Mouse (Mus musculus) thymus, adult 18-20 months (tissue): ENCODE measurements around the gene Art5.
A peak's percentile ranks its signal among the peaks of the same experiment; 100 is the strongest.

Source experiments
- DNase-seq, 2 experiments: peaks; one replicate each; pipeline ENCODE4 v3.0.0; 2022; ENCODE audit warnings: mixed read lengths in 2 of 2

The Art5 gene

DNA sequence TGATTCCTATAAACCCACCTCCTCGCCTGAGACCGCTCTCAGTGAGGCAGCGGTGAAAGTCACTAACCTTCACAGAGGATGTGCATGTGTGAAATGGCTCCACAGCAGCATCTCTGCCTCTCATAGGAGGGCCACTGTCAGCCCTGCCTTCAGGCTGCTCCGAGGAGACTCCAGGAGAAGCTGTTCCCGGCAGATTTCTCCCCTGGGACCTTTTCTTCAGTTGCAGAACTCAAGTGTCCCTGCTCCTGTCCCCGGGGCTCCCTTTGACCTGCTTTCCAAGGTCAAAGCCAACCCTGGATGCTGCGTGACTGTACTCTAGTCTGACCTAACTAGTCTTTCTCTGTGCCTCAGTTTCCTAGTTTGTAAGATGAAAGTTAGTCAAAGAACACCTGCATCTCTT, at the start of gene Art5:
Art5 (minus strand) TSS at position 319 of the 400 bp plus-strand sequence.
- DNase-seq, result no peak

DNA sequence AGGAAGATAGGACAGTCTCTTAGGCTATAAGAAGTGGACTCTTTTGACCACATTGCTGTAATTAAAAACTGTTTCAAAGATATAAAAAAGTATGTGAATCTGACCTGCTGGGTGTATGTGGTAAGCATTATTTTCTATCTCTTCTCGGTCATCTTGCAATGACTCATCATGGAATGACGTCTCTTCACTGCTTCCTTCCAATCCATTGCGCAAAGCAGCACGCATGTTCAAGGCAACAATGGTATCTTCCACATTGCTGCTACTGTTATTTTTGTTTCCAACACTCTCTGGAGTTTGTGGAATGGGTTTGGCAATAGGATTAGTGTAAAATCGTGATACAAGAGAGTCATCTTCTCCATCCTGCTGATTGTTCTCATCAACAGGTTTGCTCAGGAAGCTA, 44.4 kb upstream of the Art5 start:
- no peak for DNase-seq

DNA sequence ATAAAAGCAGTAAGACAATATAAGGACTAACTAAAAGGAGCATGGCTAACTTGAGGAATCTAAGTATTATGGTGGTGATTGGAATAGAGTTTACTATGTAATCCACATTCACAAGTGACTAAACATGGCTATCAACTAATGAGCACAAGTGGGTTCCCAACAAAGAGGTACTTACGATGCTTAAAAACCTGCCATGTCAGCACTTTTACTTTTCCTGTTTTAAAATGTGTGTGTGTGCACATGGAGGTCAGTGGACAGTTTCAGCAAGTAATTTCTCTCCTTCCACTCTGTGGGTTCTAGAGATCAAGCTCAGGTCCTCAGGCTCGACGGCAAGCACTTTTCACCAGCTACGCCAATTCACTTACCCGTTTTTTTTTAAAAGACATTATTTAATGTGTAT, 28.6 kb upstream of the Art5 start:
- DNase-seq, result no peak

DNA sequence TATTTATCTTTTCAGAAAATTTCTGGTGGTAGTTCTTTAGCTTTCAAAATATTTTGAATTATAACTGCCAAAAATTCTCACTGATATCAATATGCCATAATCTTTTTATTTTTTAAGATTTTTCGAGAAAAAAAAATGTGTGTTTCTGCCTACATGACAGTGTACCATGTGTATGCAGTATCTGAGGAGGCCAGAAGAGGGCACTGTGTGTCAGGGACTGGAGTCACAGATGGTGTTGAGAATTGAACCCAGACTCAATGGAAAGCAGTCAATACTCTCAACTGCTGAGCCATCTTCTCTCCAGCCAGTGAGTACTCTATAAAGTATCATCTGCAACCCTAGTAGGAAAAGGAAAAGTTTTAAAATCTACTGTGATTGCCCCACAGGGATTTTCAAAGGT, 28.2 kb upstream of the Art5 start:
- DNase-seq, result no peak

DNA sequence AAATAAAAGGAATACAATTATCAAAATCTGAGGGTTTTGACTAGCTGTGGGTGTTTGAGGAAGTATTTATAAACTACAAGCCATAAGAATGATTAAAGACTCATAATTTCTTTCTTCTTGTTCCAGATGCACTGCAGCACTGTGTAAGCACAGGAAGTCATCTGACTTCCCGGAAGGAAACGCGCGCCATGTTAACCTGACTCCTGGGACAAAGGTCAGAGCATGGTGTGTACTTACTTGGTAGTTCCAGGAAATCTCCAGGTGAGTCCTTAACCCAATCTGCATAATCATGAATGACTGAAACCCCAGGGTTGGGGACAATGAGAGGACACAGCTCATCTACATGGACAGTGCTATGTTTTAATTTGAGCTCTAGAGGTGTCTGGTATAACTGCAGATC, 23.1 kb upstream of the Art5 start:
- no peak for DNase-seq

DNA sequence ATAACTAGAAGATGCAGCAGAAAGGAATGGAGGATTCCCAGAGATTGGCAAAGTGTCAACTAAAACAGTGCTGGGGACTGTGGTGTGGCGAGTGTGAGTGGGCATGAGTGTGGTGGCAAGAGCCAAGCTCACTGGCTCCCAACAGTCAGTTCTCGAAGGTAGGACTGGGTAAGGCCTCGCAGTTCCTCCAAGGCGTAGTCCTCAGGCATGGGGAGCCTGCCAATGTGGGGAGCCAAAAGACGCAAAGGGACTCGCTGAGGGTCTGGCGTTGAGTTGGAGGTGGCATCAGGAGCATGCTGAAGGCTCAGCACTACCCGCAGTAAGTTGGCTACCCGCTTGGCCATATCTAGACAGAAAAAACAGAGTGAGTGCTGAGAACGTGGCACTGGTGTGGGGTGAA, 11.0 kb upstream of the Art5 start:
- DNase-seq, result no peak

DNA sequence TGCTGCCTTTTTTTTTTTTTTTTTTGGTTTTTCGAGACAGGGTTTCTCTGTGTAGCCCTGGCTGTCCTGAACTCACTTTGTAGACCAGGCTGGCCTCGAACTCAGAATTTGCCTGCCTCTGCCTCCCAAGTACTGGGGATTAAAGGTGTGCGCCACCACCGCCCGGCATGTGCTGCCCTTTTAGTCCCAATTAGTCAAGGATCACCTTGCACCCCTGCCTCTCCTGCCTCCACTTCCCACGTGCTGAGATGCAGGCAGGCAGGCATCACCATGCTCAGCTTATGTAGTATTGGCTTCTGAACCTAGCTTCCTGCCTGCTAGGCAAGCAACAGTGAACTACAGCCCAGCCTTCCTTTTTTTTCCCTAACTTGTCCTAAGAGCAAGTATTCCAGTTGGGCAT, 8.1 kb upstream of the Art5 start:
- no peak for DNase-seq

DNA sequence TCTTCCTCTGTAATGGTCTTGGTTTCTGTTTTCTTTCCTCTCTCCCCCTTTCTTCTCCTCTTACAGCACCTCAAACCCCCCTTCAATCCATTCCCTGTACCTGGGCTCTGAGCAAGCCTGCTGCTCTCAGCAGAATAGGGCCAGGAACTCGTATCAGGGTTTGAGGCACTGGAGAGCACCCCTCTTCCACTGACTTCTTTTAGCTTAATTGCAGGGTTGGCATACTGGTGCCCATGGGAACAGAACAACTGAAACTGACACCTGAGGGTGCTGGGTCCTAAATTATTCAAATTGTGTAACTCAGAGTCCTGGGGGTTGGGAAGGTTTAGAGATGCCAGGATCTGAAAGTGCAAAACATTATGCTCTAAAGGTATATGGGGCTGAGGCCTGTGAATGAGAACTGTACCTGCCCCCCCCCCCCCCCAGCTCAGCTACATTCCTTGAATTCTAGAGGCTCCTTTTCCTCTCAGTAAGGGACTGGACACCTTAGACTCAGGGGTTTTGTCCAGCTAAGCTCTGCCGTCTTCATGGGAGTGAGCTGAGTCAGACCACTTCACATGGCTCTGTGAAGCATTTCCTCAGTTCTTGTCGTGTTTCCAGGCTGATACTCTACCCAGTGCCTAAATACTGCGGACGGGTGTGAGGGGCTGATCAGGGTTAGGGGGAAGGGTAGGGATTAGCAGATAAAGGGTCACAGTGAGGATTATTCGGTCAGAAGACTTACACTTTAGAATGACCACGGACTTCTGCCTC, 7.5 kb upstream of the Art5 start, which contains the start of gene Chrna10:
Chrna10 (minus strand) TSS at position 250 of the 753 bp plus-strand sequence.
- DNase-seq, result no peak

DNA sequence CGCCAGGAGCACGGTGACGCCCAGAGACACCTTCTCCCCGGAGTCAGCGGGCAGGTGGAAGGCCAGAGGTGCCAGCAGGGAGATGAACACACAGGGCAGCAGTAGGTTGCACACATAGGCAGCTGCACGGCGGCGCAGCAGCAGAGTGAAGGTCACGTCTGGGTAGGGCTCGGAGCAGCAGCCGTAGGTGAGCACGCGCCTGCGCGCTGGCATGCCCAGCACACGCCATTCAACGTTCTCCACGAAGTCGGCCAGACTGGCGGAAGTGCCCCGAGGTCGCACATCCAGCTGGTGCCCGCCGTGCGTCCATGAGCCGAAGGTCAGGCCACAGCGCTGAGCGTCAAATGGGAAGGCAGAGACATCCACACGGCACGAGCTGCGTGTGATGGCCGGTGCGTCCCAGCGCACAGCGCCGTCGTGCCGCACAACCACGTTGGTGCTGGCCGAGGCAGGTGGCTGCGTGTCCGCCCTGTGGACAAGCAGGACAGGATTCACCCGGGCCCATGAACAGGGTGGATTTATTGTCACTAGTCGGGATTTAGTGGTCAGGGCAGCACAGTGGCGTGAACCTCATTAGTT, 4.0 kb upstream of the Art5 start:
- DNase-seq, result no peak

DNA sequence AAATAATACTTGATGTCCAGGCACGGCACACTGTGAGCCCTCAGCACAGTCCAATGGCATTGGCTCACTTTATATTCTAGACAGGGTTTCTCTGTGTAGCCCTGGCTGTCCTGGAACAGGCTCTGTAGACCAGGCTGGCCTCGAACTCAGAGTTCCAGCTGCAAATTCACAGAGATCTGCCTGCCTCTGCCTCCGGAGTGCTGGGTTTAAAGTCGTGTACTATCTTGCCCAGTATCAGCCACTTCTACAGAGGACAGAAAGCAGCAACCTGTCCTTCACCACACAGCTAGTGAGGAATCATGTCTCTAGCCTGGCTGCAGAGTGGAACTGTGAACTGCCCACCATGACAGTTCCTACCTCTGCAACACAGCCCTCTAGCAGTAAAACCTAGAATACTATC, 457 bp upstream of the Art5 start:
- no peak for DNase-seq

DNA sequence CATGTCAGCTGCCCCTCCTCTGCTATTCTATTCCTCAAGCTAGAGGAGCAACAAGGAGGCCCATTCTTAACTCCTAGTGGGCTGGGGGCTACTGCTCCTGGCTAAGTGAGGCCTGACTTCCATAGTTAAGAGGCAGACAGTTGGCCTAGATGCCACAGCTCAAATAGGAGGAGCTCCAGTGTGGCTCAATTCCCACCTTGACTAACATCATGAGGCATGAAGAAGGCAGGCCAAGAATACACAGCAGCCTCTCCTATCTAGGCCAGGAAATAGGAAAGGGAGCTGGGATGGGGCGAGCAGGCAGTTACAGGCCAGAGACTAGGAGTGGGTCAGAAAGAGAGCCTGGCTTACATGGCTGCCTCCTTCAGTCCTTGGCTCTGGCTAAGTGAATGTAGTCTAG, 1.1 kb downstream of the Art5 start:
- no peak for DNase-seq

DNA sequence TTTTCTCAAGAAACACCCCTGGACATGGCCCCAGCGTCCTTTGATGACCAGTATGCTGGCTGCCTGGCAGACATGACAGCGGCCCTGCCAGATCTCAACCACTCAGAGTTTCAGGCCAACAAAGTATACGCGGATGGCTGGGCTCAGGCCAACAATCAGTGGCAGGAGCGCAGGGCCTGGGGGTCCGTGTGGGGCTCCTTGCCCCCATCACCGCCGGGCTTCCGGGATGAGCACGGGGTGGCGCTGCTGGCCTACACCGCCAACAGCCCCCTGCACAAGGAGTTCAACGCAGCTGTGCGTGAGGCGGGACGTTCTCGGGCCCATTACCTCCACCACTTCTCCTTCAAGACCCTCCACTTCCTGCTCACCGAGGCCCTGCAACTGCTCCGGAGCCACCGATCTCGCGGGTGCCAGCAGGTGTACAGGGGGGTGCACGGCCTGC, 2.6 kb downstream of the Art5 start:
- DNase-seq, result peak; percentile 25 to 54

DNA sequence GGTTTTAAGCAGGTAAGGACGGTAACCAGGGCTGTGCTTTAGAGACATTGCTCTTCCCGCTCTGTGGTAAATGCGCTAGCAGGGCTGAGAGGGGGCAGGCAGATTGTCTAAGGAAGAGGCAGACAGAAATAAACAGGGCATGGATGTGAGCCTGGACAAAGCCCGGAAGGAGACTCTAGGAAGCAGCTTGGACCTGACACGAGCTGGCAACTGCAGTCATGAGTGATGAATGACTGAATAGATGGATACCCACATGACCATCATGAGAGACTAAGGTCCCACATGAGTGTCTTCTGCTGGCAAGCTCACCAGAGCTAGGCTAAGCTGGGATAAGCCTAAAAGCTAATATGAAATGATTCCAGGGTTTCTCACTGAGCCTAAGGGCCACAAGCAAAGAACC, 5.2 kb downstream of the Art5 start:
- DNase-seq, result no peak

DNA sequence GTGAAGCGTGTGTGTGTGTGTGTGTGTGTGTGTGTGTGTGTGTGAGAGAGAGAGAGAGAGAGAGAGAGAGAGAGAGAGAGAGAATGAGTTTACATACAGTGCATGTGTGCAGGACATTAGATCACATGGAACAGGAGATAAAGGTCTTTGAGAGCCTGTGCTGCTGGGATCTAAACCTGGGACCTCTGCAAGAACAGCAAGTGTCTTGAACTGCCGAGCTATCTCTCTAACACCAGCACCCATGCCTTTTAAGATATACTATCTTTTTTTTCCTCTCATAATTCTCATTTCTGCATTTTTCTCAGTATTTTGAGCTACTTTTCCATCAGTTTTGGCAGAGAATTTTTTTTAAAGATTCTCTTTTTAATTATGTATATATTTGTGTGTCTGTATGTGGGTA, 5.7 kb downstream of the Art5 start:
- no peak for DNase-seq

DNA sequence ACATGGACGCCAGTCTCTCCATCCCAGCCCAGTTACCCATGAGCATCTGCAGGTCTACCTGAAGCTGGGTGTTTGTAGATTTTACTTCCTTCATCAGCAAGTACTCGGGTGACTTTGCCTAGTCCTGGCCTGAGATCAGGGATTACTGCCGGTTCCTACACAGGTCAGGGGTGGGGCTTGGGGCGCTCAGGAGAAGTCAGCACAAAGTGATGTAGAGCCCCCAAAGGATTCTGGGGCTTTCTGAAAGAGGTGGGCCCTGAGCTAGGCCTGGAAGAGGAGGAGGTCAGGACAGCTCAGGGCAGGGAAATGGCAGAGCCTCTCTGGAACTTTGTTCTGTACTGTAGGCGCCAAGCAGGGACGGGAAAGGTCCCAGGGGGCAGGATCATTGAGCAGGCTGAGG, 6.6 kb downstream of the Art5 start:
- no peak for DNase-seq

DNA sequence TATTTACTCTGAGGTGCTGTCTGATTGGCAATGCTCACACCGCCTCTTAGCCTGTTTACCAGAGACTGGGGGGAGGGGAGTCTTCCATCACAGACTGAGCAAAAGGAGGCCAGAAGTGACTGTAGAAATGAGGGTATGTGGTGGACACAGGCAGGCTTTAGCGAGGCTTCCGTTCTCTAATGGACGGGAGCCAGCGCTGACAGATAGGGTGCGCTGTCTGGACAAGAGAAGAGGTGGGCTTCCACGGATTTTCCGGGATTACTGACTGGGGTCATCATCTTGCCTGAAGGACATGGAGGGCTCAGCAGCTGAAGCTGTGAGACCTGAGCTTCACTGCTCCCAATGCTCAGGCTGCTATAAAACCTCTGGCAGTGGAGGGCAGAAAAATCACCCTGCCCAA, 7.0 kb downstream of the Art5 start:
- DNase-seq, result no peak

DNA sequence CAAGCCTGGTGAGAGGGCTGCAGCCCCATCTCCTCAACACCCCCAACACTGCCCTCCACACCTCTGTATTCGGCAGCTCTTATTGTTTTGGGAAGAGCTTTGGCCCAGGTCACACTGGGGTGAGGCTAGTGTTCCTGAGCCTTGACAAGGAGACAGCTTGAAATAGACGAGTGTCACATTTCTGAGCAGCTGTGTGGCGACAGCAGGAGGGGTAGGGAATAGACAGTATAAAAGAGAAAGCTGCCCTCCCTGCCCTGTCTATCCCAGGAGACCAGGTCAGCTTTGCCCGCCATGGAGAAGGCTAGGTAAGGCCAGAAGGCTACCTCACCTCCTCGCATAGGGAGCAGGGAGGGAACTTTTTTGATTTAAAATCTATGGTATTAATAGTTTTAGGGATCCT, 7.8 kb downstream of the Art5 start, which contains the start of gene Art1:
Art1 (plus strand) TSS at position 257 of the 400 bp plus-strand sequence.
- no peak for DNase-seq

DNA sequence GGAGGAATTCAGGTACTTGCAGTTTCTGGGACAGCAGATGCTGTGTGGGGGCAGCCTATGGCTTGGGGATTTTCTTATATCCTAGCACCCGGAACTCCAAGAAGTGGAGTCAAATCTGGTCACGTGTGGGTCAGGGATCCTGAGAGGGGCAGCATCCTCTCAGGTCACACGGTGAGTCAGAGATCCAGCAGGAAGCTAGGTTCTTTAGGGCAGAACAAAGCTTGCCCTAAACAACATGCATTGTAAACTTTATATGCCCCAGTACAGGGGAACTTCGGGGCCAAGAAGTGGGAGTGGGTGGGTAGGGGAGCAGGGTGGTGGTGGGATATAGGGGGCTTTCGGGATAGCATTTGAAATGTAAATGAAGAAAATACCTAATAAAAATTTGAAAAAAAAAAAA, 8.4 kb downstream of the Art5 start:
- DNase-seq, result no peak

DNA sequence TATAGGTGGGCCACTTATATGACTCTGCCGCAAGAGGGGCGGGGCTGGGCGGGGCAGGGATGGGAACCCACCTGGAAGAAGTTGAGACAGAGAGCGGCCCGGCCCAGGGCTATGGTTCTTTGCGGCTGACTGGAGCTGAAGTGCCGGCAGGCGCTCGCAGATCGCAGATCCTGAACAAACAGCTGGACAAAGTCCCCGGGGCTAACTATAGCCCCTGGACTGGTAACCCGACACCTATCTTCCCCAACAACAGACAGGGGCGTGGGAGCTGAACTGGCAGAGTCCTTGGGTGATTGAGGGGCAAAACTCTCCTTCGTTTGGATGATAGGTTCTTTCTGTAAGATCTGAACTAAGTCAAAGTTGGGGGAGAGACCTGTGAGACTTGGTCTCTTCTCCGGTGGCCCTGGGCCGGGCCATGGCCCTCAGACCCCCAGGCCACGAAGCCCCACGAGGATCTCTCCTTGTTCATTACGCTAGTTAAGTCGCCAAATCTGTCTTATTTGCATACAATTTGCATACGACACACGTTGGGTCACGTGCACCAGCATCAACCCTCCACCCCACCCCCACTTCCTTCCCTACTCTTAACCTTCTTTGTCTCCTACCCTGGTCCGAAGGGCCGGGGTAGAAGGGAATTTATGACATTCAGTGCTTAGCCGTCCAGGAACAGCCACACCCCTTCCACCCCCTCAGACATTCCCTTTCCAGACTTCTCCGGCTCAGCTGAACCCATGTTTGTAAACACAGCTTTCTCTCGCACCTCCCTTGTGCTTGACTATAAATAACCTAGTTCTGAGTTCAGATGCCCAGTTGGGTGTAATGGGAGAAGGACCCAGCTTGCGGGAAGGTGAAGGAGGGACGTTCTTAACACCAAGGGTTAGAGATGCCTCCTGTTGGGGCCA, 9.3 kb downstream of the Art5 start:
- DNase-seq, result peak; percentile 33 to 35

DNA sequence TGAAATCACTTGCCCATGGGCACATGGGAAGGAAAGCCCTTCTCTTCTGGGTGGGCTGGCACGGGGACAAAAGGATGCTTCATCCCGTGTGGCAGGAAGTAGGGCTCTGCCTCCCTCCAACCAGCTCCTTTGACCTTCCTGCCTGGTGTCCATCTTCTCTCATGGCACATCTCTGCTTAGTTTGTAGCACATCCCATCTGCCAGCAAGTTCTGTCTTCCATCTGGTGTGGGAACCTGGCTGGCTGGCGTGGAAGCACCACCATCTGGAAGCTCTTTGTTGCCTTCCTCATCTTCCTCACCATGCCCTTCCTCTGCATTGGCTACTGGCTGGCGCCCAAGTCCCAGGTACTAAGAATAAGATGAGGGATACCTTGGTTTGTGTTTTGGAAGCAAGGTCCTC, 22.0 kb downstream of the Art5 start:
- DNase-seq, result no peak

DNA sequence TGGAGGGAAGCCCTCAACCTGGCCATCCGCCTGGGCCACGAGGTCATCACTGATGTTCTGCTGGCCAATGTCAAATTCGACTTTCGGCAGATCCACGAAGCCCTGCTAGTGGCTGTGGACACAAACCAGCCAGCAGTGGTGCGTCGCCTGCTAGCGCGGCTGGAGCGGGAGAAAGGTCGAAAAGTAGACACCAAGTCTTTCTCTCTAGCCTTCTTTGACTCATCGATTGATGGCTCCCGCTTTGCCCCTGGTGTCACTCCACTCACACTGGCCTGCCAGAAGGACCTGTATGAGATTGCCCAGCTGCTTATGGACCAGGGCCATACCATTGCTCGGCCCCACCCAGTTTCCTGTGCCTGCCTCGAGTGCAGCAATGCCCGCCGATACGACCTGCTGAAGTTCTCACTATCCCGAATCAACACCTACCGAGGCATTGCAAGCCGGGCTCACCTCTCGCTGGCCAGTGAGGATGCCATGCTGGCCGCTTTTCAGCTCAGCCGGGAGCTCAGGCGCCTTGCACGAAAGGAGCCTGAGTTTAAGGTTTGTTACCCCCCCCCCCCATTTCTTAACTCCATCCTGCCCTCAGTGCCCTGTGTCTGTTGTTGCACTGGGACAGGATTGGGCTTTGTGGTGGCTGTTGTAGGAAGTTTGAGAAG, 25.1 kb downstream of the Art5 start:
- DNase-seq, result no peak

DNA sequence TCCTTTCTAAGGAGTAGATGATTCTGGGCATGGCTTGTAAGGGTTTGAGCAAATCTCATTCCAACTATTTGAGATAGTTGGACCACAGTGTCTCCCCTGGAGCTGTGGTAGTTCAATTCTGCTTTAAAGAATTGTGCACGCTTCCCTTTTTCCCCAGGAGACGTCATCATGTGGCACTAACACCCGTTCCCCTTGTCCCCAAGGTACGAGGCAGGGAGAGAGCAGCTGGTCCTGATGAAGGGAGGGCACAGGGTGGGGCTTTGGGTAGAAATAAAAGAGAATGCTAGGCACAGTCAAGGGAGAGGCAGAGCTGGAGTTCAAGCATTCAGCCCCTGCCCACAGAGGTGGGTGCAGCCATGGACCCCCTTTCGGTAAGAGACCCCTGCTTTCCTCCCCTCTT, 26.5 kb downstream of the Art5 start, which contains the start of gene Trpc2:
Trpc2 (plus strand) TSS at position 301 of the 400 bp plus-strand sequence.
- no peak for DNase-seq

DNA sequence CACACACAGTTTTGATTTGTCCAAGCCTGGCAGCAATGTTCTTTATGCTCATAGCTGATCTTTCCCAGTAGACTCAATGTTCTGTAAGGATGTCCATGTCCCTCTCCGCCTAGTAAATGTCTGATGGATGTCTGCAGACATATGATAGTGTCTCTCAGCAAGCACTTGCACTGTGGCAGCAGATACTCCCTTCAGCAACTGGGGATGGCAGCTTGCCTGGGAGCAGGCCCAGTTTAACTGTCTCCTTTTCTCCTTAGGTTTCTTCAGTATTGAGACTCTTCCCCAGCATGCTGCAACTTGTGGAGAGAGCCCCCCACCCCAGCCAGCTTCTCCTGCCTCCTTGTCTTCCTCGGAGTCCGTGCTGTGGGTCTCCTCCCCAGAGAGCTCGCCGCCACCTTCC, 27.5 kb downstream of the Art5 start:
- no peak for DNase-seq
